Mouse (Mus musculus): ENCODE data around the gene Apbb2.

GRCm38 (mm10) chr5:66344182-66344581, 274.4 kb downstream of the Apbb2 start:
- TF ChIP-seq CTCF (conservative IDR thresholded peaks at IDR 0.05; ENCODE audit: low read length), result no peak
- no peak for TF ChIP-seq NANOG (IDR thresholded peaks at IDR 0.05; ENCODE audit: borderline replicate concordance, low read length)
